Mouse (Mus musculus): ENCODE results near the gene Fbxw8.

DNA sequence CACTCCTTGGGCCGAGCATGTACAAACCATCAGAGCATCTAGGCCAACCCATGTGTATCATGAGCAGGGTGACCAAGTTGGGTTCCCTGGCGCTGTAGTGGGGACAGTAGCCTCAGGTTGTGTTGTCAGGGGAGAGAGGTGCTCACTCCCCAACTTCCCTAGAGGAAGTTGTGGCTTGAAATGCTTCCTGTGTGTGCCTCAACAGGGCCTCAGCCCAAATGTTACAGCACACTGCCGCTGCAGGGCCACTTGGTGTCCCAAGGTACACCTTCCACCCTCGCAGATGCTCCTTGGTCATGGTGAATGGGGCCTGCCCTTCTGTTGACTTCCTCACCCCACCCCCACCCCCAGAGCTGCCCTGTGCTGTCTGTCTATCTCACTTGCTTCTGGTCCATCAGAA lies 106.9 kb downstream of the Fbxw8 start:
- TF ChIP-seq CTCF (IDR thresholded peaks at IDR 0.05; ENCODE audit: low read depth) (no peak), EP300 (optimal IDR thresholded peaks at IDR 0.05) (no peak)

All from stomach, postnatal 0 days (tissue).